Mouse (Mus musculus) testis, adult 2 months (tissue): ENCODE measurements around the gene Nfs1.

Source experiments
- CTCF ChIP-seq: fragments of 200-500 bp; IDR thresholded peaks from 2 replicates; pipeline ENCODE4 v1.5.1; 2012; ENCODE audit warnings: low read depth, mild to moderate bottlenecking, inconsistent platforms, low read length, moderate library complexity; ENCODE audit not compliant: control insufficient read depth, insufficient read depth, insufficient replicate concordance
- POLR2A ChIP-seq: fragments of 200-500 bp; IDR thresholded peaks from 2 replicates; pipeline ENCODE4 v1.6.1; 2012; ENCODE audit warnings: low read depth, mild to moderate bottlenecking, inconsistent platforms, low read length, moderate library complexity; ENCODE audit not compliant: control insufficient read depth

DNA sequence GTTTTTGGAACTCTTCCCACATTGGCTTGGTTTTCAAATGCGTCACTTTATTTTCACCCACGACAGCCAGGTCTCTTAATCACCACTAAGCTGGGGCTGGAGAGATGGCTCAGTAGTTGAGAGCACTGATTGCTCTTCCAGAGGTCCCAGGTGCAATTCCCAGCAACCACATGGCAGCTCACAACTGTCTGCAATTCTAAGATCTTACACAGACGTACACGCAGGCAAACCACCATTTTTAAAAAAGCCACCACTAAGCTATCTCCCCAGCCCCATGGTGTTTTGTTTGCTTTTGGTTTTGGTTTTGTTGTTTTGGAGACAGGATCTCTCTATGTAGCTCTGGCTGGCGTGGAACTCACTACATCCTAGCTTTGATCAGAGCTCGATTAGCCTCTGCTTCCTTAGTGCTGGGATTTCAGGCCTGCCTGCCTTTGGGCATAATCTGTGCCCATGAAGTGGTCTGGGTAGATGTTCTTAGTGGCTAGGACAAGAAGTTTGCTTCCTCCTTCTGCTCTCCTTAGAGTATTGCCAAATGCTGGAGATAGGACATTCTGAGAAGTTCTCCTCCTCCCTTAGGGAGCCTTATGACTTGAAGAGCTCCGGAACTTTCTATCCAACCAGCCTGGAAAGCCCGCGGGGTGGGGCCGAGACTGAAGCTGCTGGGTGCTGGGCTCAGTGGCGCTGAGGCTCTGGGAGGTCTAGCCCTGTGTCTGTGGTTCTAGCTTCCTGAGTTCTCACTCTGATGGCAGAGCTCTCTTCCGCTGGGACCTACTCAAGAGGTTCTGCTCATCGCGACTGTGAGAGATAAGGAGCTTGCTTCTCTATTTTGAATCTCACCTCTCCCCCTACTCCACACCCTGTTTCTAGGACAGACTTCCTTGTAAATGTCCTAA, 46.3 kb upstream of the Nfs1 start:
- TF ChIP-seq CTCF = no peak
- no peak for TF ChIP-seq POLR2A
